Mouse (Mus musculus) embryonic facial prominence, embryonic 14.5 days (tissue): ENCODE measurements around the gene Wasf2. TPM values are rescaled to one million over a fixed set of nuclear protein-coding genes. Genes with fewer than 3 reads are reported as not detected.

Source experiments
- ATAC-seq: fragments of 200-750 bp; cut with Nextera tagmentation; 2 replicates; pipeline ENCODE4 v1.8.0; 2017; ENCODE audit warnings: low read depth, moderate number of reproducible peaks, moderate TSS enrichment
- DNase-seq: peaks from one replicate; pipeline ENCODE4 v3.0.0-alpha.2; 2015; ENCODE audit warnings: low spot score
- H3K27ac ChIP-seq: fragments of 300-500 bp; sonication (generic); replicated peaks from 2 replicates; pipeline ENCODE4 v1.5.1; 2014; ENCODE audit warnings: low read depth, mild to moderate bottlenecking, low read length, moderate library complexity
- H3K27me3 ChIP-seq: fragments of 300-500 bp; sonication (generic); replicated peaks from 2 replicates; pipeline ENCODE4 v1.6.1; 2014; ENCODE audit warnings: low read length; ENCODE audit not compliant: control insufficient read depth, insufficient read depth
- H3K36me3 ChIP-seq: fragments of 300-500 bp; sonication (generic); 2 replicates; pipeline ENCODE4 v1.6.1; 2014; ENCODE audit warnings: low read length, mixed read lengths; ENCODE audit not compliant: control insufficient read depth, insufficient read depth
- H3K4me1 ChIP-seq: fragments of 300-500 bp; sonication (generic); 2 replicates; pipeline ENCODE4 v1.6.1; 2014; ENCODE audit warnings: antibody characterized with exemption, low read length; ENCODE audit not compliant: control insufficient read depth, insufficient read depth
- H3K4me2 ChIP-seq: fragments of 300-500 bp; sonication (generic); 2 replicates; pipeline ENCODE4 v1.6.1; 2014; ENCODE audit warnings: low read depth, mild to moderate bottlenecking, low read length, moderate library complexity, mixed read lengths
- H3K4me3 ChIP-seq: fragments of 300-500 bp; sonication (generic); 2 replicates; pipeline ENCODE4 v1.5.1; 2014; ENCODE audit warnings: low read depth, mild to moderate bottlenecking, low read length
- H3K9ac ChIP-seq: fragments of 300-500 bp; sonication (generic); 2 replicates; pipeline ENCODE4 v1.6.1; 2014; ENCODE audit warnings: low read depth, mild to moderate bottlenecking, low read length, moderate library complexity, mixed read lengths
- H3K9me3 ChIP-seq: fragments of 300-500 bp; sonication (generic); 2 replicates; pipeline ENCODE4 v1.6.1; 2016; ENCODE audit warnings: low read length; ENCODE audit not compliant: control insufficient read depth
- WGBS: fragments of 180-500 bp; shearing (Covaris S2); extraction: QIAGEN DNeasy Blood & Tissue Kit; methylation state at CpG from one replicate; pipeline ENCODE4 v1.1.7; 2014; 5-methylcytosine and 5-hydroxymethylcytosine counted together
- polyA plus RNA-seq: library from polyadenylated mRNA; unstranded; fragments of >200 nt; fragmentation: Nextera tagmentation; extraction: Ambion mirVana; gene quantifications from 2 replicates; pipeline ENCODE4 v1.2.1, GENCODE M21; 2014

Wasf2 gene
- polyA plus RNA-seq, 1 experiment from 2014 or later = 83.4 TPM

- Histone ChIP-seq H3K36me3 (no peaks in the 10 kb centered on the region), H3K9ac (no peak overlapping the region), H3K27me3 (no peaks in the 10 kb centered on the region), H3K9me3 (no peaks in the 10 kb centered on the region), H3K4me2 (no peak overlapping the region), H3K4me1 (peaks cover 29% of the 10 kb centered on the region), H3K27ac (no peak overlapping the region), H3K4me3 (no peak overlapping the region)
- no peak for ATAC-seq
- 96% methylated on average over 7 of the region's 7 CpGs for WGBS
- no peak for DNase-seq
Observed at GRCm38 (mm10) chr4:133106691-133107090, 23.6 kb upstream of the Wasf2 start.

- H3K27me3 ChIP-seq = no peaks in the 10 kb centered on the region
- DNase-seq (peak; percentile 76), ATAC-seq (peak; percentile 26; the same call in 1 of the 2 replicates)
- no peaks in the 10 kb centered on the region for H3K9me3 ChIP-seq
- WGBS = 46% methylated on average over 13 of the region's 13 CpGs
- H3K4me3 ChIP-seq = no peak overlapping the region
- H3K36me3 ChIP-seq = no peaks in the 10 kb centered on the region
- H3K4me1 ChIP-seq = peaks cover 32% of the 10 kb centered on the region
- H3K4me2 ChIP-seq = 0 out of 2 replicates have a peak overlapping the region, but pooled peaks have one; percentile 4
- H3K27ac ChIP-seq = peak overlapping the region; percentile 74
- no peak overlapping the region for H3K9ac ChIP-seq
Observed at GRCm38 (mm10) chr4:133107788-133108281, 22.5 kb upstream of the Wasf2 start.

GRCm38 (mm10) chr4:133108481-133109334, 21.6 kb upstream of the Wasf2 start:
- Histone ChIP-seq H3K4me2 (no peak overlapping the region; the same call in 1 of the 2 replicates), H3K36me3 (no peaks in the 10 kb centered on the region), H3K9ac (0 out of 2 replicates have a peak overlapping the region, but pooled peaks have one; percentile 21), H3K4me3 (no peak overlapping the region), H3K27me3 (no peaks in the 10 kb centered on the region), H3K4me1 (peaks cover 29% of the 10 kb centered on the region), H3K27ac (peak overlapping the region; percentile 74), H3K9me3 (no peaks in the 10 kb centered on the region)
- WGBS = 30% methylated on average over 13 of the region's 13 CpGs
- DNase-seq = peak; percentile 80
- peak; percentile 31; the same call in 1 of the 2 replicates for ATAC-seq

- Histone ChIP-seq H3K4me3 (no peak overlapping the region), H3K9ac (no peak overlapping the region), H3K27ac (peak overlapping the region; percentile 74; the same call in 1 of the 2 replicates), H3K36me3 (no peaks in the 10 kb centered on the region), H3K4me2 (no peak overlapping the region; the same call in 1 of the 2 replicates), H3K4me1 (peaks cover 24% of the 10 kb centered on the region; the same call in 1 of the 2 replicates), H3K9me3 (no peaks in the 10 kb centered on the region), H3K27me3 (no peaks in the 10 kb centered on the region)
- WGBS = 52% methylated on average over 5 of the region's 5 CpGs
- DNase-seq (no peak), ATAC-seq (no peak)
Observed at GRCm38 (mm10) chr4:133109335-133109801, 20.9 kb upstream of the Wasf2 start.

DNA sequence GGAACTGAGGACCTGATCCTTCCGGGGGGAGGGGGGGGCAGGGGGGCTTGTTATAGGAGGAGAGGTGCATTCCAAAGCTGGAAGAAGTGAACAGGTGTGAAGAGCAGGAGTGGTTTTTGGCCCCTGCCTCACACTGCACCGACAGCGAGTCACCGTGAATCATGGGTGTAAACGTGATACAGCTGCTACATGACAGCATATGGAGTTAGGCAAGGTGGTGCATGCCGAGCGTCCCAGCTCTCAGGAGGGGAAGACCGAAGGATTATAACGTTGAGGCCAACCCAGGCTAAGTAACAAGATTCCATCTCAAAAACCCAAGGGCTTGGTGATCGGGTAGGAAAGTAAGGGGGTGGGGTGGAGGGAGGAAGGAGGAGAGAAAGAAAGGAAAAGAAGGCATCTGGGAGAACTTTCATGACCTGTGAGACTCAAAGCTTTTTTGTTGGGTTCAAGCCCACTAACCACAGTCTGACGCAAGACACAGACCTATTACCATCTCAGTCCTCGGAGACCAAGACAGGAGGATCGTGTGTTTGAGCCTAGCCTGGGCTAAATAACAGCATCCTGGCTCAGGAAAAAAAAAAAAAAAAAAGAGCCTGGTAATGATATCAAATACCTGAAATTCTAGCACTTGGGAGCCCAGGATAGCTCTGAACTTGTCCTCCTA, 18.0 kb upstream of the Wasf2 start:
- Histone ChIP-seq H3K4me3 (no peak overlapping the region), H3K4me1 (peaks cover 37% of the 10 kb centered on the region), H3K27me3 (no peaks in the 10 kb centered on the region), H3K9ac (no peak overlapping the region), H3K36me3 (no peaks in the 10 kb centered on the region), H3K27ac (0 out of 2 replicates have a peak overlapping the region, but pooled peaks have one; percentile 39), H3K4me2 (no peak overlapping the region), H3K9me3 (no peaks in the 10 kb centered on the region)
- WGBS = 24% methylated on average over 13 of the region's 13 CpGs
- ATAC-seq (peak; percentile 53), DNase-seq (peak; percentile 76)

DNA sequence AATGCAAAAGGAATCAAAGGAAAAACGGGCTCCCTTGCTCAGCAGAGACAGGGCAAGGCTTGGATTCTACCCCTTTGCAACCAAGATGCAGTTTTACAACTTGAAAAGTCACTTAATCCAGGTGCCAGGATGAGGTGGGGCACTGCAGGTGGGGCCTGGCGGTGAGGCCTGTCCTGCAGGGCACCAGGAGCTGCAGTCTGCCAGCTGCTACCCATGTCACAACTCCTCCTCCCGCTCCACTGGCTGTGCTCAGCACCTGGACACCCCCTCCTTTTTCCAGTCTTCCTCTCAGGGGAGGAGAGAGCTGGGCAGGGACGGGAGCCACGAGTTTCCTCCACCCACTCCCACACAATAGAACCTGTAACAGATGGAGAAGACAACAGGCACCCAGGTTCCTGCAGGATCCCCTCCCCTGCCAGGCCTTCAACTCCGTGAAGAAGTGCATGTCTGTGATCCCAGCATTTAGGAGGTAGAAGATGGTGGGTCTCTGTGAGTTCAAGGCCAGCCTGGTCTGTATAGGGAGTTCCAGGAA, 16.9 kb upstream of the Wasf2 start:
- ATAC-seq (no peak), DNase-seq (no peak)
- WGBS = 40% methylated on average over 5 of the region's 6 CpGs
- Histone ChIP-seq H3K27me3 (no peaks in the 10 kb centered on the region), H3K4me1 (peaks cover 30% of the 10 kb centered on the region), H3K36me3 (no peaks in the 10 kb centered on the region), H3K27ac (peak overlapping the region; percentile 35; the same call in 1 of the 2 replicates), H3K9ac (no peak overlapping the region), H3K4me3 (no peak overlapping the region), H3K9me3 (no peaks in the 10 kb centered on the region), H3K4me2 (no peak overlapping the region)

DNA sequence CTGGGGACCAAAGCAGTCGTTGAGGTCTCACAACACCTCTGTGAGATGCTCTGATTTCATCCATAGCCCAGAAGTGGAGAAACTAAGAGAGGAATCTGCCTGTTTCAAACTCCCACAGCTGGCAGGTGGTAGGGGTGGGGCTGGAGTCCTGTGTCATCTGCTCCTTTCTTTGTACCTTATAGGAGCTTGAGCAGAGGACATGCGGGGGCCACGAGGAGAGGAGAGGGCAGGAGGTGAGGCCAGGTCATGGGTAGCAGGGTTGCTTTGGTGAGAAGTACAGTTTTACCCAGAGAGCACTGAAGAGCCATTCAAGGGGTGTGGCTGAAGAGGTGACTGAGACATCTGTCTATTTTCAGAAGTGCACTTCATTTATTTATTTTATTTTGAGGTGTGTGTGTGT, 15.5 kb upstream of the Wasf2 start:
- Histone ChIP-seq H3K4me2 (no peak overlapping the region), H3K27me3 (no peaks in the 10 kb centered on the region), H3K9me3 (no peaks in the 10 kb centered on the region), H3K9ac (no peak overlapping the region), H3K36me3 (no peaks in the 10 kb centered on the region), H3K27ac (no peak overlapping the region), H3K4me1 (peaks cover 29% of the 10 kb centered on the region), H3K4me3 (no peak overlapping the region)
- ATAC-seq (no peak), DNase-seq (no peak)
- 73% methylated on average over 3 of the region's 3 CpGs for WGBS

DNA sequence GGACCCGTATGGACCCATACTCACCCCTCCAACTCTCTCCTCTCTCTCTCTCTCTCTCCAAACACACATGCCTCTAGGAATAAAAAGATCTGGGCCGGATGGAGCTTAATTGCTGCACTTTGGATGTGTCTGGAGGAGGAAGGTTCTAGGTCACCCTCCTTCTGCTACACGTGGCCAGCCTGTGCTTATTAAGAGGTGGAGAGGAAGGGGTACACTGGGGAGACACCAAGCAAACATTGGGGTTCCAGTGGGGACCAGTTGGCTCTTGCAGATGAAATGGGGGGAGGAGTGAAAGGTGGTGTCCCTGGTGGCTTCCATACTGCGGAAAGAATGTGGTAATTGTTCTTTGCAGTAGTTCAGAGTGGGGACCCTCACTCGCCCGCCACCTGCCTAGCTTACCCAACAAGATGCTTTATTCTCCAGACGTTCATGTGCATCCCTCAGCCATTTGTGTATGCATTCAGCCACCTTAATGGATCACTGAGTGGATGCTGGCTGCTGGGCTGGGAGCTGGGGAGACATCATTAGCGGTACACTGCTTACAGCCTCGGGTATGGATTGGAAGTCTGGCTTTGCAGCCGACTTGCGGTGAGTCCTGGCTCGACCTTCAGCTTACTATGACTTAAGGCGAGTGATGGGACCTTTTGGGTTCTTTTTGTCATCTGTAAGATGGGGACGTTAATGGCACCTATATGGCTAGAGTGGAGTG, 14.4 kb upstream of the Wasf2 start:
- H3K27me3 ChIP-seq = no peaks in the 10 kb centered on the region
- 69% methylated on average over 14 of the region's 14 CpGs for WGBS
- H3K27ac ChIP-seq = peak overlapping the region; percentile 95; the same call in 1 of the 2 replicates
- no peaks in the 10 kb centered on the region for H3K9me3 ChIP-seq
- H3K4me3 ChIP-seq = no peak overlapping the region
- H3K4me2 ChIP-seq = no peak overlapping the region
- H3K36me3 ChIP-seq = no peaks in the 10 kb centered on the region
- H3K4me1 ChIP-seq = peaks cover 36% of the 10 kb centered on the region
- ATAC-seq (no peak), DNase-seq (no peak)
- H3K9ac ChIP-seq = no peak overlapping the region
